Mouse (Mus musculus): Measurements from ENCODE around the gene Clec16a. TPM values are rescaled to one million over a fixed set of nuclear protein-coding genes. Genes with fewer than 3 reads are reported as not detected.

The Clec16a gene
- polyA plus RNA-seq, 1 experiment from 2014 or later = 68.7 TPM

- H3K4me3 ChIP-seq (replicated peaks; ENCODE audit: low read length) = no peak overlapping the region
- H3K27ac ChIP-seq = no peak overlapping the region
- H3K9me3 ChIP-seq (ENCODE audit: control insufficient read depth, low read length) = no peaks in the 10 kb centered on the region
- 83% methylated on average over 7 of the region's 7 CpGs for WGBS
- H3K9ac ChIP-seq = no peak overlapping the region
- DNase-seq (ENCODE audit: low spot score) (no peak), ATAC-seq (ENCODE audit: low FRiP score) (no peak)
- no peaks in the 10 kb centered on the region for H3K27me3 ChIP-seq (ENCODE audit: control insufficient read depth, insufficient read depth, low read length)
- no peaks in the 10 kb centered on the region for H3K36me3 ChIP-seq (replicated peaks; ENCODE audit: control insufficient read depth, insufficient read depth)
- peaks cover 8% of the 10 kb centered on the region; the same call in 1 of the 2 replicates for H3K4me1 ChIP-seq (replicated peaks; ENCODE audit: control insufficient read depth, insufficient read depth, low read length)
- H3K4me2 ChIP-seq (replicated peaks) = no peak overlapping the region
Measured at GRCm38 (mm10) chr16:10668991-10669703, 124.0 kb downstream of the Clec16a start.

GRCm38 (mm10) chr16:10669936-10670335 lies 124.8 kb downstream of the Clec16a start:
- Histone ChIP-seq H3K36me3 (replicated peaks; ENCODE audit: control insufficient read depth, insufficient read depth) (no peaks in the 10 kb centered on the region), H3K4me2 (replicated peaks) (no peak overlapping the region), H3K9ac (no peak overlapping the region), H3K9me3 (ENCODE audit: control insufficient read depth, low read length) (no peaks in the 10 kb centered on the region), H3K4me1 (replicated peaks; ENCODE audit: control insufficient read depth, insufficient read depth, low read length) (peaks cover 6% of the 10 kb centered on the region; the same call in 1 of the 2 replicates), H3K4me3 (replicated peaks; ENCODE audit: low read length) (no peak overlapping the region), H3K27ac (no peak overlapping the region), H3K27me3 (ENCODE audit: control insufficient read depth, insufficient read depth, low read length) (no peaks in the 10 kb centered on the region)
- 58% methylated on average over 3 of the region's 3 CpGs for WGBS
- no peak for ATAC-seq (ENCODE audit: low FRiP score)
- no peak for DNase-seq (ENCODE audit: low spot score)

- DNase-seq (ENCODE audit: low spot score) (no peak), ATAC-seq (ENCODE audit: low FRiP score) (no peak)
- H3K4me1 ChIP-seq (replicated peaks; ENCODE audit: control insufficient read depth, insufficient read depth, low read length) = no peaks in the 10 kb centered on the region
- H3K4me2 ChIP-seq (replicated peaks) = no peak overlapping the region
- no peak overlapping the region for H3K4me3 ChIP-seq (replicated peaks; ENCODE audit: low read length)
- H3K36me3 ChIP-seq (replicated peaks; ENCODE audit: control insufficient read depth, insufficient read depth) = no peaks in the 10 kb centered on the region
- no peaks in the 10 kb centered on the region for H3K9me3 ChIP-seq (ENCODE audit: control insufficient read depth, low read length)
- no peak overlapping the region for H3K27ac ChIP-seq
- no peak overlapping the region for H3K9ac ChIP-seq
- no peaks in the 10 kb centered on the region for H3K27me3 ChIP-seq (ENCODE audit: control insufficient read depth, insufficient read depth, low read length)
Measured at GRCm38 (mm10) chr16:10672490-10672889, 127.4 kb downstream of the Clec16a start.

DNA sequence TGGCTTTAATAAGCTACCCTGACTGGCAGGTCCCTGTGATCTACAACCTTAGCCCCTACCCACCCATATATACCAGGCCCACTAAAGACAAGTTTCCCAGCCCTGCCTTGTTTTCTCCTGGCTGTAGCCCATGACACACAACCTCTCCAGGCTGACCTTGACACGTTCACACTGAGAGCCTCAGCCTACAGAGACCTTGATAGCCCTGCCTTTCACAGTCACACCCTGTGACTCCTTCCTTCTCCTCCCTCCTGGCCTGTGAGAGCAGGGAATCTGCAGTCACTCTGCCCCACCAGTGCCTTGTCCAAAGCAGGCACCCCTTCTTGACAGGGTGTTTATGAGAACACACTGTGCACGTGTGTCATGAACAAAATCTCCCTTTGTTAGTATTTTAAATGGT lies 128.9 kb downstream of the Clec16a start:
- no peak for ATAC-seq (ENCODE audit: low FRiP score)

DNA sequence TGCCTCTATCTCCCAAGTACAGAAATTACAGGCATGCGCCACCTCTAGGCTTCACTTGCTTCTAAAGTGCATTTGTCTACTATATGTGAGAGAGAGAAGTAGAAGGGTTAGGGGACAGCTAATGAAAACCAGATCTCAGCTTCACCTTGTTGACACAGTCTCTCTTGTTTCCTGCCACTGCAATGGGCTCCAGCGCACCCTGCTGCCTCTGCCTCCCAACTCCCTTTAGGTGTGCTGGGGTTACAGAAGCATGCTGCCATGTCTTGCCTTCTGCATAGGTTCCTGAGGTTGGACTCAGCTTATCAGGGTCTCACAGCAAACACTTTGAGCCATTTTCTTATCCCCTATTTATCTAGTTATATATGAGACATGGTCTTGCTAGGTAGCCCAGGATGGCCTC lies 129.8 kb downstream of the Clec16a start:
- Histone ChIP-seq H3K27me3 (ENCODE audit: control insufficient read depth, insufficient read depth, low read length) (no peaks in the 10 kb centered on the region), H3K36me3 (replicated peaks; ENCODE audit: control insufficient read depth, insufficient read depth) (no peaks in the 10 kb centered on the region), H3K27ac (no peak overlapping the region), H3K4me2 (replicated peaks) (no peak overlapping the region), H3K9me3 (ENCODE audit: control insufficient read depth, low read length) (no peaks in the 10 kb centered on the region), H3K4me3 (replicated peaks; ENCODE audit: low read length) (no peak overlapping the region), H3K9ac (no peak overlapping the region), H3K4me1 (replicated peaks; ENCODE audit: control insufficient read depth, insufficient read depth, low read length) (no peaks in the 10 kb centered on the region)
- ATAC-seq (ENCODE audit: low FRiP score) (no peak), DNase-seq (ENCODE audit: low spot score) (no peak)
- WGBS = 98% methylated on average over 2 of the region's 2 CpGs

More for the DNA sequence above, 128.9 kb downstream of the Clec16a start:
- H3K27me3 ChIP-seq (ENCODE audit: control insufficient read depth, insufficient read depth, low read length) = no peaks in the 10 kb centered on the region
- no peak overlapping the region for H3K4me2 ChIP-seq (replicated peaks)
- 69% methylated on average over 2 of the region's 2 CpGs for WGBS
- H3K9me3 ChIP-seq (ENCODE audit: control insufficient read depth, low read length) = no peaks in the 10 kb centered on the region
- H3K4me1 ChIP-seq (replicated peaks; ENCODE audit: control insufficient read depth, insufficient read depth, low read length) = no peaks in the 10 kb centered on the region
- H3K36me3 ChIP-seq (replicated peaks; ENCODE audit: control insufficient read depth, insufficient read depth) = no peaks in the 10 kb centered on the region
- DNase-seq (ENCODE audit: low spot score) = no peak
- no peak overlapping the region for H3K27ac ChIP-seq
- H3K9ac ChIP-seq = no peak overlapping the region
- no peak overlapping the region for H3K4me3 ChIP-seq (replicated peaks; ENCODE audit: low read length)

DNA sequence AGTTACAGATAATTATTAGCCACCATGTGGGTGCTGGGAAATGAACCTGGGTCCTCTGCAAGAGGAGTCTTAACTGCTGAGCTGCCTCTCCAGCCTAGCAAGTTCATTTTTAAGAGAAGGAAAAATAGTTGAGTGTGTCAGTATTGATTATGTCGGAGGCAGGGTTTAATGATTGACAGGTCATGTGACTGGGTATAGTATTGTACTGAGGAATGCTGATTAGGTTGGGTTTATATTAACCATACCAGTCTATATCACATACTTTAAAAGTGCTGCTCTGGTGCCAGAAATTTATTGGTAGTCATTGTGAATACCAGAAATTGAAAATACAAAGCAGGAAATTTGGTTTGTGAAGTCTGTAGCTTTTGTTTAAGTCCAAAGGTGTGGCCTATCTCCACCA lies 130.5 kb downstream of the Clec16a start:
- WGBS = 58% methylated on average over 1 of the region's 1 CpGs
- no peak overlapping the region for H3K4me3 ChIP-seq (replicated peaks; ENCODE audit: low read length)
- no peak overlapping the region for H3K9ac ChIP-seq
- H3K27me3 ChIP-seq (ENCODE audit: control insufficient read depth, insufficient read depth, low read length) = no peaks in the 10 kb centered on the region
- no peak for ATAC-seq (ENCODE audit: low FRiP score)
- H3K36me3 ChIP-seq (replicated peaks; ENCODE audit: control insufficient read depth, insufficient read depth) = no peaks in the 10 kb centered on the region
- H3K27ac ChIP-seq = no peak overlapping the region
- H3K4me2 ChIP-seq (replicated peaks) = no peak overlapping the region
- no peaks in the 10 kb centered on the region for H3K4me1 ChIP-seq (replicated peaks; ENCODE audit: control insufficient read depth, insufficient read depth, low read length)
- no peaks in the 10 kb centered on the region for H3K9me3 ChIP-seq (ENCODE audit: control insufficient read depth, low read length)
- no peak for DNase-seq (ENCODE audit: low spot score)

GRCm38 (mm10) chr16:10676461-10677066 lies 131.4 kb downstream of the Clec16a start:
- H3K4me1 ChIP-seq (replicated peaks; ENCODE audit: control insufficient read depth, insufficient read depth, low read length) = no peaks in the 10 kb centered on the region
- 59% methylated on average over 3 of the region's 3 CpGs for WGBS
- DNase-seq (ENCODE audit: low spot score) (no peak), ATAC-seq (ENCODE audit: low FRiP score) (no peak)
- no peaks in the 10 kb centered on the region for H3K36me3 ChIP-seq (replicated peaks; ENCODE audit: control insufficient read depth, insufficient read depth)
- no peak overlapping the region for H3K9ac ChIP-seq
- no peak overlapping the region for H3K27ac ChIP-seq
- H3K9me3 ChIP-seq (ENCODE audit: control insufficient read depth, low read length) = no peaks in the 10 kb centered on the region
- no peak overlapping the region for H3K4me2 ChIP-seq (replicated peaks)
- H3K4me3 ChIP-seq (replicated peaks; ENCODE audit: low read length) = no peak overlapping the region
- no peaks in the 10 kb centered on the region for H3K27me3 ChIP-seq (ENCODE audit: control insufficient read depth, insufficient read depth, low read length)

DNA sequence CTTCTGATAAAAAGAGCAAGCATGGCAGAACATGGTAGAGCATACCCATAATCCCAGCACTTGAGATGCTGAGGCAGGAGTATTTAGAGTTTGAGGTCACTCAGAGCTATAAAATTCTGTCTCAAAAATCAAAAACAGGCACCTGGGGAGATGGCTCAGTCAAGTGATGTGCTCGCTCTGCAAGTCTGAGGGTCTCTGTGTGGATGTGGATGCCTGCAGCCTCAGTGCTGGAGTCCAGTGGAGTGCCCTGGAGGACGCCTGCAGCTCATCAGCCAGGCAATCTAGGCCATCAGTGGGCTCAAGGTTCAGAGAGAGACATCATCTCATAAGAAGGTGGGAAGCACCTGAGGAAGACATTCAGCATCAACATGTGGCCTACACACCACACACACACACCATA lies 137.4 kb downstream of the Clec16a start:
- Histone ChIP-seq H3K4me2 (replicated peaks) (no peak overlapping the region), H3K36me3 (replicated peaks; ENCODE audit: control insufficient read depth, insufficient read depth) (no peaks in the 10 kb centered on the region), H3K9ac (no peak overlapping the region), H3K4me1 (replicated peaks; ENCODE audit: control insufficient read depth, insufficient read depth, low read length) (no peaks in the 10 kb centered on the region), H3K9me3 (ENCODE audit: control insufficient read depth, low read length) (no peaks in the 10 kb centered on the region), H3K4me3 (replicated peaks; ENCODE audit: low read length) (no peak overlapping the region), H3K27me3 (ENCODE audit: control insufficient read depth, insufficient read depth, low read length) (no peaks in the 10 kb centered on the region), H3K27ac (no peak overlapping the region)
- no peak for ATAC-seq (ENCODE audit: low FRiP score)
- no peak for DNase-seq (ENCODE audit: low spot score)
- WGBS = 94% methylated on average over 2 of the region's 2 CpGs

- Histone ChIP-seq H3K27ac (no peak overlapping the region), H3K4me1 (replicated peaks; ENCODE audit: control insufficient read depth, insufficient read depth, low read length) (no peaks in the 10 kb centered on the region), H3K9me3 (ENCODE audit: control insufficient read depth, low read length) (no peaks in the 10 kb centered on the region), H3K27me3 (ENCODE audit: control insufficient read depth, insufficient read depth, low read length) (no peaks in the 10 kb centered on the region), H3K36me3 (replicated peaks; ENCODE audit: control insufficient read depth, insufficient read depth) (0 out of 2 replicates have a peak, but pooled peaks cover 1% of the 10 kb centered on the region), H3K9ac (no peak overlapping the region), H3K4me3 (replicated peaks; ENCODE audit: low read length) (no peak overlapping the region), H3K4me2 (replicated peaks) (no peak overlapping the region)
- 80% methylated on average over 8 of the region's 8 CpGs for WGBS
- no peak for ATAC-seq (ENCODE audit: low FRiP score)
- DNase-seq (ENCODE audit: low spot score) = no peak
Measured at GRCm38 (mm10) chr16:10683193-10684000, 138.3 kb downstream of the Clec16a start.
